Mouse (Mus musculus): Measurements from ENCODE around the gene Krt77. TPM values are rescaled to one million over a fixed set of nuclear protein-coding genes. Genes with fewer than 3 reads are reported as not detected.

Krt77 gene
- polyA plus RNA-seq (2012; rRNA removed; ENCODE audit: low replicate concordance): not detected in 2 replicates

DNA sequence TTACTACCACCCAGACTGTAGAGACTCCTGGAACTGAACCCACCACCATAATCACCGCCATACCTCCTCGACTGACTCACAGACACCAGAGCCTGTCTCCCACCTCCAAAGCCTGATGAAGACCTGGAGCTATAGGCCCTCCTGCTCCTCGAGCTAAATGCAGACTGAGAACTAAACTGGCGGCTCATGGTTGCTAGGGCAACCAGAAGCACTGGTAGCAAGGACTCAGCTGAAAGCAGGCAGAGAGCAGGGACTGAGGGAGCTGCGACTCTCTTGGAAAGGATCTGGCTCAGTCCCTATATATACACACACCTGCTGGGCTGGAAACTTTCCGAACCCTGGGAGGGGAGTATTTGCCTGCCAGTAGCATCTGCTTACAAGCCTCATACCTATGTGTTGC lies at the start of gene Krt77:
Gene Krt77, minus strand, starts transcription at position 275 of the 400 bp plus-strand sequence.

DNA sequence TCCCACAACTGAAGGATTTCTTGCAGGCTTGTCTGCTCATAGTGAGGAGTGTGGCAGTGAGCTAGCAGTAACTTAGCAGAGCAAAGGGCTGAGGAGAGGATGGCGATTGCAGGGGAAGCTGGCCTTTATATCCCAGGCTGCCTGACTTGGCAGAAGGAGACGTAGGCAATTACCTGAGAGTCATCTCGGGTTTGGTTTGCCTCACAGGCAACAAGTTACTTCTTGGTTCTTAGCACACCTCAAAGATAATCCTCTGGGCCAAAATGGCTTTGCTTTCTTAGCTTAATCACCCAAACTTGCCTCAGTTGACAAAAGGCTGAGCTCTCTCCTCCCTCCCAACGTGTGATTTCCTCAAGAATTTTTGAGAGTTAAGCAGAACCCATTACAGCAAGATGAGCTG lies 23.3 kb upstream of the Krt77 start, which contains the start of gene Krt76:
Gene Krt76, minus strand, starts transcription at position 101 of the 400 bp plus-strand sequence.

DNA sequence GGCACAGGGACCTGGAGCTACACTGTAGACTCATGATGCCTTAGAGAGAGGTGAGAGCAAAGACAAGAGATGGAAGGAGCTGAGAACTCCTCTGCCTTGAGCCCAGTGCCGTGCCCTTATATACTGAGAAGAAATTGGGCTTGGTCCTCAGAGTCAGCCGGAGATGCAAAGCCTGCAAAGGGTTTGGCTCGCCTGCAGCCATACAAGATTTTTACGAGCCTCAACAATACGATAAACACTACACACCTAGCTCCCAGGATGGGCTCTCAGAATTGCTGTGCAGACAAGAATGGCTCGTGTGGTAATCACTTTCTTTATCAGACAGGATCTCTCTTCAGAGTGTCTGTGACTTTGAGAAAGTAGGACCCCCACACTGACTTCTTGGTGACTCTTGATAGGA lies 18.8 kb downstream of the Krt77 start, which contains the start of gene Krt1:
Gene Krt1, minus strand, starts transcription at position 101 of the 400 bp plus-strand sequence.

DNA sequence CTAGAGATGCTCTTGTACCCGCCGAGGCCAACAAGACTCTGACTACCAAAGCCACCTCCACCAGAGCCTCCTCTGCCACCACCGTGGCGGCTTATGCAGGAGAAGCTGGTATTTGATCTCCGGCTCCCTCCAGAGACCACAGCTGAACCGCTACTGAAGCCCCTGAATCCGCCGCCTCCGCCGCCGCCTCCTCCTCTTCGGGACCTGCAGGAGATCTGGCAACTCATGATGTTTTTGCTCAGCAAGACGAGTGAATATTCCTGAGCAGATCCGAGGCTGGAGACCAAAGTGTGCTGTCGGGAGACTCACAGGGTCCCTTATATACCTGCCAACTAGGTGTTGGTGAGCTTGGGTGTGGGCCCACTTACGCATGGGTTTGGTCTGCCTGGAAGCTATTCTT lies 51.6 kb downstream of the Krt77 start, which contains the start of gene Krt2:
Gene Krt2, minus strand, starts transcription at position 295 of the 400 bp plus-strand sequence.

Other genes with a start within 250 kb of the Krt77 start
- not detected in 2 replicates for gene Gm5414, start 241.5 kb downstream of the Krt77 start, polyA plus RNA-seq (2012; rRNA removed; ENCODE audit: low replicate concordance)
- gene Gm5478, start 222.3 kb downstream of the Krt77 start, polyA plus RNA-seq (2012; rRNA removed; ENCODE audit: low replicate concordance): not detected in 2 replicates
- gene Krt6b, start 189.4 kb downstream of the Krt77 start, polyA plus RNA-seq (2012; rRNA removed; ENCODE audit: low replicate concordance): not detected in 2 replicates
- gene Krt6a, start 175.4 kb downstream of the Krt77 start, polyA plus RNA-seq (2012; rRNA removed; ENCODE audit: low replicate concordance): not detected in 2 replicates
- 0.07 and 3.5 TPM in 2 replicates for gene Krt5, start 156.8 kb downstream of the Krt77 start, polyA plus RNA-seq (2012; rRNA removed; ENCODE audit: low replicate concordance)
- not detected in 2 replicates for gene Krt71, start 126.6 kb downstream of the Krt77 start, polyA plus RNA-seq (2012; rRNA removed; ENCODE audit: low replicate concordance)
- gene Krt72, start 83.2 kb downstream of the Krt77 start, polyA plus RNA-seq (2012; rRNA removed; ENCODE audit: low replicate concordance): not detected in 2 replicates
- gene Krt73, start 67.4 kb downstream of the Krt77 start, polyA plus RNA-seq (2012; rRNA removed; ENCODE audit: low replicate concordance): not detected in 2 replicates
- gene Krt2, start 51.5 kb downstream of the Krt77 start, polyA plus RNA-seq (2012; rRNA removed; ENCODE audit: low replicate concordance): 0.10 TPM in 1 of 2 replicates, not detected in the other
- gene Krt1, start 18.9 kb downstream of the Krt77 start, polyA plus RNA-seq (2012; rRNA removed; ENCODE audit: low replicate concordance): 0.08 TPM in 1 of 2 replicates, not detected in the other
- gene Krt76, start 23.2 kb upstream of the Krt77 start, polyA plus RNA-seq (2012; rRNA removed; ENCODE audit: low replicate concordance): 0.13 TPM in 1 of 2 replicates, not detected in the other
- gene Krt4, start 55.0 kb upstream of the Krt77 start, polyA plus RNA-seq (2012; rRNA removed; ENCODE audit: low replicate concordance): 0.07 and 0.53 TPM in 2 replicates
- gene Krt79, start 70.6 kb upstream of the Krt77 start, polyA plus RNA-seq (2012; rRNA removed; ENCODE audit: low replicate concordance): 2.7 and 9.0 TPM in 2 replicates
- gene Krt78, start 84.6 kb upstream of the Krt77 start, polyA plus RNA-seq (2012; rRNA removed; ENCODE audit: low replicate concordance): 0.06 TPM in 2 replicates
- gene Krt8, start 134.8 kb upstream of the Krt77 start, polyA plus RNA-seq (2012; rRNA removed; ENCODE audit: low replicate concordance): 2.4 and 188 TPM in 2 replicates
- 1.2 and 88.2 TPM in 2 replicates for gene Krt18, start 158.5 kb upstream of the Krt77 start, polyA plus RNA-seq (2012; rRNA removed; ENCODE audit: low replicate concordance)
- 50.5 and 145 TPM in 2 replicates for gene Eif4b, start 204.1 kb upstream of the Krt77 start, polyA plus RNA-seq (2012; rRNA removed; ENCODE audit: low replicate concordance)
- 150 and 234 TPM in 2 replicates for gene Tns2, start 230.7 kb upstream of the Krt77 start, polyA plus RNA-seq (2012; rRNA removed; ENCODE audit: low replicate concordance)

Data from subcutaneous adipose tissue, adult 2 months (tissue).